Mouse (Mus musculus) T-helper 2 cell (primary cell): Measurements from ENCODE around the gene Large2.

Experiments
- in situ Hi-C: fragments of 300-600 bp; cut with MboI, MseI; formaldehyde crosslinking; loops from one replicate; pipeline ENCODE4 v1.15.1; 2025; ENCODE audit warnings: high pct_unique_total_duplicates

Large2 gene

DNA sequence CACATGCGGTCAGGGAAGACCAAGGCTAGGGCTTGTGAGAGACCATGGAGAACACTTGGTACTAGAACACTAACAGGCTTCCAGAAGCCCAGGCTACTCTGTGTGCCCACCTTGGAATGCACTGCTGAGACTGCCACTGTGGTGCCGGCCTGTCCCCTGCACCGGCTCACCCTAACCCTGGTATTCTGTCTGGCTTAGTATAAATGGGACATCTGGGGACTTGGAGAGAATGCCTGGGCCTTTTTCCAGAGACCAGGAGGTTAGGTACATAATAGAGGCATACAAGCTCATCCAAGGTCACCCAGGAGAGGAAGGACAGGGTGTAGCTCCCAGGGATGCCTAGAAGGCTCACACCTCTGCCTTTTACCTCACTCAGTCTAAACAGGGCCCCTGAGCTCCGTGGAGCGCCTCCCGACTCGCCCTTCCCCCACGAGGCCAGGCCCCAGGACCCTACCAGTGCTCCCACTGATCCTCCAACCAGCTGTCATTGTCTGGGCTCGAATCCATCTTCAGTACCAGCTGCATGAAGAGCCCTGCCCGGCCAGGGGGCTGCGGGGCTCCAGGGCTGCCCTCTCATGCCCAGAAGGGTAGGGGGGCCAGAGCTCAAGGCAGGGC, 17.1 kb upstream of the Large2 start:
- in situ Hi-C loops, result loop anchor here (10.0 kb wide), 1 partner anchor 1897 kb away; no protein-coding TSS in a partner anchor

DNA sequence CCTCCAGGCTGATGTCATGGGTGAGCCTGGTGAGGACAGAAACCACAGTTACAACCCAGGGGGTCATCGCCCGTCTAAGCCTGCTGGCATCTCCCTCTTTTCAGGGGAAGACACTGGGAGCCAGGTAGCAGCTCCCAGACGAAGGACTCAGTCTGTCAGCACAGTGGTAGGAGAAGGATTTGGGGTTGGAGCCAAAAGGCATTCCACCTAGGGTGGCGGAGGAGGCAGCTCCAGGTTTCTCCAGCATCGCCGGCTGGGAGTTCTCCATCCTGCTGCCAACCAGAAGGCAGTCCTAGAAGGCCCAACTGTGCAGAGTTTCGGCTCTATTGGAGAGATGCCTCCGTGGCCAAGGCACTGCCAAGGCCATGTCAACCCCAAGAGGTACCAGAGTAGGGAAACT, 16.4 kb upstream of the Large2 start:
- in situ Hi-C loops, result loop anchor here (10.0 kb wide), 1 partner anchor 1896 kb away; no protein-coding TSS in a partner anchor

DNA sequence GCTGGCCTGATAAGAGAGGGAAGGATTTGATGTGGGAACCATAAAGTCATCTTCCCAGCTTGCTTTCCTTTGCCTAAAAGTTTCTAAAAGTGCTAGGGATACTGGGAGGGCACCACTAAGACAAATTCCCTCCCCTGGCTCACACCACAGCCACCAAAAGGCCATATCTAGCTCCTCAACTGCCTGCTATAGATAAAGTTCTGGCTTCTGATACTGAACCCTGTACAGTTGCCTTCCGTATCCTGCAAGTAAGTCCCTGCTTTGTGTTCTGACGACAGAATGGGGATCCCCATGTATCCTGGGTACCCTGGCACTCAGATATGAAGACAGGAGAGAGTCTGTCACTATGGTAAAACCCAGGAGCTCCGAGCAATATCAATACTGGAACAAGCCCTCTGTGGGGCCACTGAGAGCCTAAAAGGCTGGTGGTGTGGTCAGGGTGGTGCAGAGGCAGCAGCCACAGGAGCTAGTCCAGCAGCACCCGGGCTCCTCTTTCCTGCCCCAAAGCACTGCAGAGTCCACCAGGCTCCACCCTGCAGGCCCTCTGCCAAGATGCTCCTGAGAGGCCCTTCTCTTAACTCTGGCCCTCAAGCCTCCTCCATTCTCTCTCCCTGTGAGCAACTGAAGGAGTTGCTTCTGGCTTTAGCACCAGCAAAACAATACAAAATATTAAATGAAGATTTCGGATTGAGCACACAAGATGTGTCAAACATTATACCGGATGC, 15.7 kb upstream of the Large2 start:
- in situ Hi-C loops, result loop anchor here (10.0 kb wide), 1 partner anchor 1896 kb away; no protein-coding TSS in a partner anchor

DNA sequence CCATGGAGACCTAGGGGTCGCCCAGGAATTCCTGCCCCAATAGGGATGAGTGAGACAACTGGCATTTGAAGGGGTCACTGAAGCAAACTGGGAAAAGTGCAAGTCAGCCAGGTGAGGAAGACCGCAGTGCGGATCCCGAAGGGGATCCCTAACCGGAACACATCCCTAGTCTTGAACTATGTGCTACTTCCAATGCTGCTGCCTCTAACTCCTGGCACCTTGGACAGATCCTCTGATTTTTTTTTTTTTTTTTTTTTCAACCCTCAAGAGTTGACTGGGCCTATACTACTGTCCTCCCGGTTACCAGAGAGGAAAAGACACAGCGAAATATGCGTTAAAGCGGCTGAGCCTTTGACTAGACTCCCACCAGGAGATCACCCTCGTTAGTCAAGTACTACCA, 15.0 kb upstream of the Large2 start:
- in situ Hi-C loops, result loop anchor here (10.0 kb wide), 1 partner anchor 1895 kb away; no protein-coding TSS in a partner anchor

GRCm38 (mm10) chr2:92388891-92389641, 14.4 kb upstream of the Large2 start:
- in situ Hi-C loops, result no loop called here

DNA sequence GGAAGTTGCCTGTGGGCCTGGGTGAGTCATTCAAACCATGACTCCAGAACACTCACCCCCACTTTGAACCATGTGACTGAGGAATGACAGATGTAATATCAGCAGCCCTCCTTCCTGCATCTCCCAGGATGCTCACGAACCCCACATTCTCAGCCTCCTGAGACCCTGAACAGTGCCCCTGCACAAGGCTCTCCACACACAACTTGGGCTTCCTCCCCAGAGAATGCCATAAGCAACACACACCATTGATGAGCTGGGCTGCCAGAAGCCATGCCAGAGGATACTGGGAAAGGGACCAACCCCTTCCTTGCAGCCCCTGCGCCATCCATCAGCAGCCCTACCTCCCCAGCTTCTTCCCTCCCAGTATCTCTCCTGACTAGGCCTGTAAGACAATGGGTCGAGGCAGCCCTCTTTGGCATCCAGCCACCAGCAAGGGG, 13.4 kb upstream of the Large2 start:
- in situ Hi-C loops, result no loop called here

- in situ Hi-C loops, result no loop called here
Measured at GRCm38 (mm10) chr2:92387646-92388045, 13.0 kb upstream of the Large2 start.

DNA sequence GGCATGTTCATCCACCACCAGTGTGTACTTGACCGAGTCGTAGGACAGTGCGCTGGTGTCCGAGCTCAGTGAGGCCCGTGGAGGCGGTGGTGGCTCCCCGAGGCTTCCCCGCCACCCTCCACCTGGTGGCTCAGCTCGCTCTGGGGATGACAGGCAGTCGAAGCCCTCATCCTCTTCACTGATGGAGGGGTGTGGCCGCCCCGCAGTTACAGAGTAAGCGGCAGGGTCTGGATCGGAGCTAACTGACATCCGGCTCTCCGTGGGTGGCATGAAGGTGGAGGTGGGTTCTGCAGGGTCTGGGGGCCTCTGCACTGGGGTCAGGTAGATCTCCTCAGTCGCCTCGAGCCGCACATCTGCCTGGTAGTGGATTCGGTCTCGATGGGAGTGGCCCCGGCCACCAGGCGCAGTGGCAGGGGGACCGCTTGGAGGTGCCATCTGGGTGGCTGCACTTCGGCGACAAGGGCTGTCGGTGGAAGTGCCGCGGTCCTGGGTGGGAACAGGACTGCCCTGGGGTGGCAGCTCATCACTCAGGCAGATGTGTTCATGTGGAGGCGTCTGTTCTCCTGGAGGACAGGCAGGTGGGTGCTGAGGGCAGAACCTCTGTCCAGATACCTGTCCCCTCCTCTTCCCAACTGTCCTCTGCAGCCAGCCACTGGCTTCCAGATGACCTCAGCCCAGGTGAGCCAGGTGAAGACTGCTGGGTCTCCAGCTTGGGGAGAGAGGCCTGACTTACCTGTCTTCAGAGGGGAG, 12.3 kb upstream of the Large2 start:
- in situ Hi-C loops, result no loop called here

DNA sequence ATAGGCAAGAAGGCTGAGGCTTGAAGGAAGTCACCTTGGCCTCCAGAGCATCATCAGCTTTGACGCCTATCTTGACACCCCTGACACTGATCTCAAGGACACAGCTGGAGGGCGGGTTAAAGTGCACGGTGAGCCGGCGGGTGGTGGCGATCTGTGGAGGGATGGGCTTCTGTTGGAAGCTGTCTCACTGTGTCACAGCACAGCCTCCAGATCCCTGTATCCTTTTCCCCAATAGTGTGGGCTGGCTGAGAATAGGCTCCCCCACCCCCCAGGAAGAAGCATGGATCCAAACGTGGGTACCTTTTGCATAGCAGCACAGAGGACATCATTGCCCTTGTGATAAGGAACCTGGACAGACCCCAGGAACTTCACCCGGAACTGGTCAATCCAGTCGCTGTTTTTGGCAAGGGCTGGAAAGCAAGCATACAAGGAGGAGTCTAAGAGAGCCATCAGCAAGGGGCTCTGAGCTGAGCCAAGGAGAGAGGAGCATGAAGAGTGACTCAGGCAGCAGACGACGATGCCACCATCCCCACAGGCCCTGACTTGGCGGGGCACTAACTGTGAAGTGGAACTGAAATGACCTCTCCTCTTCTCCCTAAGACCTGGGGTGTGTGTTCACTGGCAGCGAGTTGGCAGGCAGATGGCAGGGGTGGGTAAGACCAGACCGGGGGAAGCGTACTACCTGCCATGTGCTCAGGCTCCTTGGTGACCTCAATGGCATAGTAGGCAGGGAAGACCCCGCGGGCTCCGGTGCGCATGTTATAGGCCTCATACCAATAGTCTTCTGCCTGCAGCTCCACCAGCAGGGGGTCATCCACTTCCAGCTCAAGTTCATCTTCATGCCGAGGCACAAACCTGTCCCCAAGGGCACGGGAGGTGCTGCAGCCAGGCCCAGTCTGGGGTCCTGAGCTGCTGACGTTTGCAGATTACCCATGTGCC, 10.7 kb upstream of the Large2 start:
- in situ Hi-C loops, result no loop called here

DNA sequence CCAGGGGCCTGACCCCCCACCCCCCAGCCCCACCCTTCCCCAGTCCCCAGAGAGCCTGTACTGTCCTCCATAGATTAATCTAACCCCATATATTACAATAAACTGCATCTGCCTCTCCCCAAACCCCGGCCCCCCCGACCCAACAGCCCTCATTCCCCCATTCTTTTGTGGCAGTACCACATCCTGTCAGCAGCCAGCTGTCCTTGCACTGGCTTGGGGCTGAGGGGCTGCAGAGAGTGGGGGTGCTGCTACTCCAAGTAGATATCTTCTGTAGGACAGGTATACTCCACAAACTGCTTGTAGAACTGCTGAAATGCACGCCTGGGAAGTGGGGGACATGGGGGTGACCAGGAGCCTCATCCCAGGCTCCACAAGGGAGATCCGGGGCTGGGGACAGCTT, 9.4 kb upstream of the Large2 start:
- in situ Hi-C loops, result no loop called here

- in situ Hi-C loops, result no loop called here
Measured at GRCm38 (mm10) chr2:92382759-92383158, 8.1 kb upstream of the Large2 start.

GRCm38 (mm10) chr2:92381901-92382588, 7.4 kb upstream of the Large2 start, which contains the start of gene 1700029I15Rik:
Gene 1700029I15Rik, plus strand, starts transcription at chr2:92382538.
- in situ Hi-C loops, result no loop called here

- in situ Hi-C loops, result no loop called here
Measured at GRCm38 (mm10) chr2:92381161-92381560, 6.5 kb upstream of the Large2 start.

- in situ Hi-C loops, result no loop called here
Measured at GRCm38 (mm10) chr2:92380495-92381050, 5.9 kb upstream of the Large2 start.

- in situ Hi-C loops, result loop anchor here (5.0 kb wide), 1 partner anchor 57 kb away; no protein-coding TSS in a partner anchor
Measured at GRCm38 (mm10) chr2:92379783-92380494, 5.3 kb upstream of the Large2 start.

DNA sequence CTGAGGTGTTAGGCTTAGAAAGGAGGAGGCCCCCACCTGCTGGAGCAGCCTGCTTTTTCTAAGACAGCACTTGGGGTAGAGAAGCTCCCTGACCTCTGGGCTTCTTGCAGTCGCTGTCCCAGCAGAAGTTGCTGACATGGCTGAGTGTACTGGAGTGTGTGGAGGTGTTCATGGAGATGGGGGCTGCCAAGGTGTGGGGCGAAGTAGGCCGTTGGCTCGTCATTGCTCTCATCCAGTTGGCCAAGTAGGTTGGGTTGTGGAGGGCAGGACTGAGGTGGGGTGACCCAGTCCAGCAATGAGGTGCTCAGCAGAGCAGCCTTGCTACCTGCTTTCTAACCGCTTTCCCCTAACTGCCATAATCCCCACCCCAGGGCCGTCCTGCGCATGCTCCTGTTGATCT, 2.7 kb upstream of the Large2 start:
- in situ Hi-C loops, result loop anchor here (5.0 kb wide), 1 partner anchor 60 kb away; no protein-coding TSS in a partner anchor

DNA sequence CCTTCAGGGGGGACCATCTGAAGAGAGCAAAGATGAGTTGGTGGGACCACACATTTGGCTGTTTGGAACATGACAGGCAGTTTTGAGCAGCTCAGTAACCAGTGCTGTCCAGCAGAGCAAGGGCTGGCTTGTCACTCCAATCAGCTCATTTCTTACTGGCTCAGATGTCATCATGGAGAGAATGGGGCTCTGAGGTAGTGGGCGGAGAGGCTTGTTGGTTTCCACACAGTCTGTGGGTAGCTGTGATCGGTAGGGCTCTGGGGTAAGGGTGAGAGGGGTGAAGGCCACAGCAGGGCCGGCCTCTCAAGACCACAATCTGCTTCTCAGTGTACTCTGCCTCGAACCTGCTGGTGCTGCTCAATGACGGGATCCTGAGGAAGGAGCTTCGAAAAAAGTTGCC, 1.6 kb upstream of the Large2 start:
- in situ Hi-C loops, result loop anchor here (5.0 kb wide), 1 partner anchor 61 kb away; no protein-coding TSS in a partner anchor

DNA sequence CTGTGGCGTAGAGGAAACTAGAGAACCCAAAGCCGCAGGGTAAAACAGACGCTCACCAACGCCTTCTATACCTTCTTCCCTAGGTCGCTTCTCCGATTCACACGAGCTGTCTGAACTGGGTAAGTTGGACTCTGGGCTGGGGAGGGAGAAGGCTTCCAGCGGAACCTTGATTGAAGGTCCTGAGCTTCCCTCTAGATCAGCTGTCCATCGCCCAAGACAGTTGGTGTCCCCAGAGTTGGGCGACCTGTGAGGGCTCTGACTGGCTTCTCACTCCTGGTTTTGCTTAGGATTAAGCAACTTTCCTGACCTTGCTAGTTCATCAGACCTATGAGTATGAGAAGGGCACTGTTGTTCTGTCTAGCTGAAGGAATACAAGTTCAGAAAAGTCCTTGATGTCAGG, 1.1 kb upstream of the Large2 start:
- in situ Hi-C loops, result loop anchor here (5.0 kb wide), 1 partner anchor 62 kb away; no protein-coding TSS in a partner anchor
